Mouse (Mus musculus) liver, adult 2 months (tissue): ENCODE data around the gene Gadd45g. TPM values are rescaled to one million over a fixed set of nuclear protein-coding genes. Genes with fewer than 3 reads are reported as not detected.

ENCODE experiments used
- DNase-seq: peaks from one replicate; pipeline ENCODE4 v3.0.0-alpha.2; 2011; ENCODE audit warnings: low read depth, low spot score; ENCODE audit errors: extremely low read depth
- H3K27ac ChIP-seq: fragments of 200-500 bp; replicated peaks from 2 replicates; pipeline ENCODE4 v1.5.1; 2012; ENCODE audit warnings: low read depth, mild to moderate bottlenecking, control low read depth, inconsistent platforms, low read length; ENCODE audit not compliant: insufficient read depth
- H3K27me3 ChIP-seq: fragments of 200-500 bp; 2 replicates; pipeline ENCODE4 v1.6.1; 2012; ENCODE audit warnings: mild to moderate bottlenecking, moderate library complexity, low read length, inconsistent platforms; ENCODE audit not compliant: control insufficient read depth, insufficient read depth
- H3K36me3 ChIP-seq: fragments of 200-500 bp; 2 replicates; pipeline ENCODE4 v1.6.1; 2012; ENCODE audit warnings: low read length, inconsistent platforms; ENCODE audit not compliant: control insufficient read depth, insufficient read depth
- H3K4me1 ChIP-seq: fragments of 200-500 bp; 2 replicates; pipeline ENCODE4 v1.6.1; 2011; ENCODE audit warnings: low read length; ENCODE audit not compliant: control insufficient read depth, insufficient read depth
- H3K4me3 ChIP-seq: fragments of 200-500 bp; 2 replicates; pipeline ENCODE4 v1.5.1; 2011; ENCODE audit warnings: low read depth, mild to moderate bottlenecking, control low read depth, low read length, moderate library complexity; ENCODE audit not compliant: insufficient read depth
- H3K79me2 ChIP-seq: fragments of 200-500 bp; 2 replicates; pipeline ENCODE4 v1.6.1; 2012; ENCODE audit warnings: inconsistent platforms, mild to moderate bottlenecking, low read length, moderate library complexity; ENCODE audit not compliant: control insufficient read depth, insufficient read depth
- H3K9ac ChIP-seq: fragments of 200-500 bp; 2 replicates; pipeline ENCODE4 v1.6.1; 2012; ENCODE audit warnings: low read depth, mild to moderate bottlenecking, control low read depth, inconsistent platforms, low read length
- CTCF ChIP-seq: fragments of 200-500 bp; IDR thresholded peaks from 2 replicates; pipeline ENCODE4 v1.5.1; 2011; ENCODE audit warnings: low read depth, low read length, control low read depth
- POLR2A ChIP-seq: fragments of 200-500 bp; IDR thresholded peaks from 2 replicates; pipeline ENCODE4 v1.6.1; 2011; ENCODE audit warnings: low read length, control low read depth; ENCODE audit not compliant: insufficient read depth; ENCODE audit errors: extremely low read depth
- WGBS: fragments of 180-500 bp; shearing (Covaris S2); methylation state at CpG from one replicate; pipeline ENCODE4 v1.1.7; 2018; 5-methylcytosine and 5-hydroxymethylcytosine counted together
- polyA plus RNA-seq: library from polyadenylated mRNA; depleted of rRNA; stranded (reverse); fragments of >200 nt; gene quantifications from 2 replicates; pipeline ENCODE4 v1.2.3, GENCODE M21; 2012
- total RNA-seq: library from RNA; depleted of rRNA; stranded (reverse); fragments of >200 nt; gene quantifications from 2 replicates; pipeline ENCODE4 v1.2.3, GENCODE M21; 2014

Gadd45g gene
- total and polyA plus RNA-seq, 2 experiments: 5.9 to 7.0 TPM

- H3K27me3 ChIP-seq: no peaks in the 10 kb centered on the region
- no peaks in the 10 kb centered on the region for H3K79me2 ChIP-seq
- peak; percentile 98 for DNase-seq
- H3K9ac ChIP-seq: no peak overlapping the region
- TF ChIP-seq CTCF (no peak), POLR2A (no peak)
- no peak overlapping the region for H3K27ac ChIP-seq
- H3K36me3 ChIP-seq: no peaks in the 10 kb centered on the region
- H3K4me1 ChIP-seq: peaks cover 21% of the 10 kb centered on the region
- no peak overlapping the region for H3K4me3 ChIP-seq
- WGBS: 29% methylated on average over 4 of the region's 4 CpGs
These were observed 24.7 kb downstream of the Gadd45g start for GRCm38 (mm10) chr13:51871148-51871547.

- H3K4me1 ChIP-seq: peaks cover 19% of the 10 kb centered on the region
- TF ChIP-seq POLR2A (no peak), CTCF (no peak)
- no peaks in the 10 kb centered on the region for H3K27me3 ChIP-seq
- no peaks in the 10 kb centered on the region for H3K36me3 ChIP-seq
- 33% methylated on average over 9 of the region's 9 CpGs for WGBS
- DNase-seq: peak; percentile 81
- H3K9ac ChIP-seq: no peak overlapping the region
- H3K79me2 ChIP-seq: no peaks in the 10 kb centered on the region
- H3K4me3 ChIP-seq: no peak overlapping the region
- peak overlapping the region; percentile 50 for H3K27ac ChIP-seq
These were observed 25.9 kb downstream of the Gadd45g start for GRCm38 (mm10) chr13:51872252-51872962.

GRCm38 (mm10) chr13:51872963-51873514, 26.6 kb downstream of the Gadd45g start:
- H3K27ac ChIP-seq: peak overlapping the region; percentile 37
- WGBS: 28% methylated on average over 9 of the region's 9 CpGs

GRCm38 (mm10) chr13:51873786-51874185, 27.3 kb downstream of the Gadd45g start:
- TF ChIP-seq CTCF (no peak), POLR2A (no peak)
- Histone ChIP-seq H3K4me3 (no peak overlapping the region), H3K27me3 (no peaks in the 10 kb centered on the region), H3K27ac (no peak overlapping the region), H3K9ac (no peak overlapping the region), H3K79me2 (no peaks in the 10 kb centered on the region), H3K4me1 (peaks cover 19% of the 10 kb centered on the region), H3K36me3 (no peaks in the 10 kb centered on the region)
- DNase-seq: peak; percentile 6
- WGBS: 96% methylated on average over 5 of the region's 5 CpGs

More at GRCm38 (mm10) chr13:51872963-51873514, 26.6 kb downstream of the Gadd45g start:
- H3K36me3 ChIP-seq: no peaks in the 10 kb centered on the region
- no peaks in the 10 kb centered on the region for H3K79me2 ChIP-seq
- peaks cover 19% of the 10 kb centered on the region for H3K4me1 ChIP-seq
- DNase-seq: peak; percentile 88
- H3K9ac ChIP-seq: no peak overlapping the region
- TF ChIP-seq POLR2A (no peak), CTCF (no peak)
- no peak overlapping the region for H3K4me3 ChIP-seq
- no peaks in the 10 kb centered on the region for H3K27me3 ChIP-seq

GRCm38 (mm10) chr13:51876131-51876530, 29.7 kb downstream of the Gadd45g start:
- H3K27ac ChIP-seq: no peak overlapping the region
- H3K4me1 ChIP-seq: peaks cover 18% of the 10 kb centered on the region
- no peak overlapping the region for H3K9ac ChIP-seq
- 92% methylated on average over 12 of the region's 12 CpGs for WGBS
- H3K4me3 ChIP-seq: no peak overlapping the region
- no peaks in the 10 kb centered on the region for H3K36me3 ChIP-seq
- H3K79me2 ChIP-seq: no peaks in the 10 kb centered on the region
- H3K27me3 ChIP-seq: no peaks in the 10 kb centered on the region
- no peak for DNase-seq
- TF ChIP-seq POLR2A (no peak), CTCF (no peak)

- H3K4me1 ChIP-seq: peaks cover 5% of the 10 kb centered on the region; the same call in 1 of the 2 replicates
- H3K4me3 ChIP-seq: no peak overlapping the region
- H3K9ac ChIP-seq: no peak overlapping the region
- H3K27me3 ChIP-seq: no peaks in the 10 kb centered on the region
- no peak for DNase-seq
- no peak overlapping the region for H3K27ac ChIP-seq
- TF ChIP-seq POLR2A (no peak), CTCF (no peak)
- no peaks in the 10 kb centered on the region for H3K79me2 ChIP-seq
- no peaks in the 10 kb centered on the region for H3K36me3 ChIP-seq
- 84% methylated on average over 8 of the region's 8 CpGs for WGBS
These were observed 32.3 kb downstream of the Gadd45g start for GRCm38 (mm10) chr13:51878806-51879205.
